Mouse (Mus musculus): ENCODE data around the gene Fgr. TPM values are rescaled to one million over a fixed set of nuclear protein-coding genes. Genes with fewer than 3 reads are reported as not detected.
"Not testable (repeated sequence)": the region's sequence is repeated elsewhere in the genome, so short reads cannot be mapped to it uniquely, and the experiment has no call there.

The Fgr gene
- total RNA-seq (2014; rRNA removed) (0.33 and 0.47 TPM in 2 replicates), polyA plus RNA-seq (2015; fragmentation: Nextera tagmentation; extraction: Ambion mirVana) (0.19 TPM in 1 of 2 replicates, not detected in the other)

GRCm38 (mm10) chr4:132973814-132974398 lies at the start of gene Fgr:
Fgr (plus strand) TSS chr4:132974095.
- Histone ChIP-seq H3K4me3 (ENCODE audit: low read depth, low read length) (no peak within 1 kb of the TSS), H3K4me1 (ENCODE audit: insufficient read depth, low read length) (peaks cover 9% of the 10 kb centered on the region; the same call in 1 of the 2 replicates), H3K27me3 (ENCODE audit: insufficient read depth, low read length) (0 out of 2 replicates have a peak, but pooled peaks cover 3% of the 10 kb centered on the region), H3K36me3 (ENCODE audit: insufficient read depth, low read length) (no peaks in the 10 kb centered on the region), H3K9ac (replicated peaks; ENCODE audit: low read length, poor library complexity, severe bottlenecking) (0 out of 2 replicates have a peak within 1 kb of the TSS, but pooled peaks have one; percentile 24), H3K4me2 (ENCODE audit: low read depth, low read length, poor library complexity, severe bottlenecking) (peak within 1 kb of the TSS; percentile 24; the same call in 1 of the 2 replicates), H3K9me3 (ENCODE audit: low read length) (no peaks in the 10 kb centered on the region), H3K27ac (ENCODE audit: low read depth, low read length) (no peak within 1 kb of the TSS; the same call in 1 of the 2 replicates)
- no peak for TF ChIP-seq CTCF (IDR thresholded peaks at IDR 0.05)
- 12% methylated on average over 20 of the region's 21 CpGs for WGBS
- ATAC-seq (ENCODE audit: low FRiP score): no peak
- no peak for DNase-seq (ENCODE audit: low spot score)

GRCm38 (mm10) chr4:132926520-132926919 lies 47.4 kb upstream of the Fgr start:
- not testable (repeated sequence) for H3K4me2 ChIP-seq (ENCODE audit: low read depth, low read length, poor library complexity, severe bottlenecking); H3K4me1 ChIP-seq (ENCODE audit: insufficient read depth, low read length); DNase-seq (ENCODE audit: low spot score); H3K9me3 ChIP-seq (ENCODE audit: low read length); H3K27me3 ChIP-seq (ENCODE audit: insufficient read depth, low read length); H3K27ac ChIP-seq (ENCODE audit: low read depth, low read length); H3K36me3 ChIP-seq (ENCODE audit: insufficient read depth, low read length); H3K9ac ChIP-seq (replicated peaks; ENCODE audit: low read length, poor library complexity, severe bottlenecking); ATAC-seq (ENCODE audit: low FRiP score); H3K4me3 ChIP-seq (ENCODE audit: low read depth, low read length)
- 69% methylated on average over 2 of the region's 2 CpGs for WGBS

- no peak overlapping the region for H3K4me3 ChIP-seq (ENCODE audit: low read depth, low read length)
- no peaks in the 10 kb centered on the region for H3K36me3 ChIP-seq (ENCODE audit: insufficient read depth, low read length)
- no peak overlapping the region for H3K27ac ChIP-seq (ENCODE audit: low read depth, low read length)
- no peak overlapping the region for H3K4me2 ChIP-seq (ENCODE audit: low read depth, low read length, poor library complexity, severe bottlenecking)
- 5% methylated on average over 8 of the region's 8 CpGs for WGBS
- no peak overlapping the region for H3K9ac ChIP-seq (replicated peaks; ENCODE audit: low read length, poor library complexity, severe bottlenecking)
- peak; percentile 73 for TF ChIP-seq CTCF (IDR thresholded peaks at IDR 0.05)
- no peak for ATAC-seq (ENCODE audit: low FRiP score)
- H3K27me3 ChIP-seq (ENCODE audit: insufficient read depth, low read length): no peaks in the 10 kb centered on the region
- DNase-seq (ENCODE audit: low spot score): peak; percentile 60
- 0 out of 2 replicates have a peak, but pooled peaks cover 8% of the 10 kb centered on the region for H3K4me1 ChIP-seq (ENCODE audit: insufficient read depth, low read length)
- H3K9me3 ChIP-seq (ENCODE audit: low read length): no peaks in the 10 kb centered on the region
Observed at GRCm38 (mm10) chr4:132930784-132931183, 43.1 kb upstream of the Fgr start.

- DNase-seq (ENCODE audit: low spot score) (no peak), ATAC-seq (ENCODE audit: low FRiP score) (no peak)
- Histone ChIP-seq H3K4me3 (ENCODE audit: low read depth, low read length) (no peak overlapping the region), H3K9me3 (ENCODE audit: low read length) (no peaks in the 10 kb centered on the region), H3K4me2 (ENCODE audit: low read depth, low read length, poor library complexity, severe bottlenecking) (no peak overlapping the region), H3K4me1 (ENCODE audit: insufficient read depth, low read length) (0 out of 2 replicates have a peak, but pooled peaks cover 8% of the 10 kb centered on the region), H3K9ac (replicated peaks; ENCODE audit: low read length, poor library complexity, severe bottlenecking) (no peak overlapping the region), H3K36me3 (ENCODE audit: insufficient read depth, low read length) (no peaks in the 10 kb centered on the region), H3K27me3 (ENCODE audit: insufficient read depth, low read length) (no peaks in the 10 kb centered on the region), H3K27ac (ENCODE audit: low read depth, low read length) (no peak overlapping the region)
- WGBS: 83% methylated on average over 4 of the region's 4 CpGs
- TF ChIP-seq CTCF (IDR thresholded peaks at IDR 0.05): no peak
Observed at GRCm38 (mm10) chr4:132932752-132933404, 41.0 kb upstream of the Fgr start.

- WGBS: 12% methylated on average over 7 of the region's 7 CpGs
- H3K27ac ChIP-seq (ENCODE audit: low read depth, low read length): peak overlapping the region; percentile 43; the same call in 1 of the 2 replicates
Observed at GRCm38 (mm10) chr4:132934639-132935038, 39.3 kb upstream of the Fgr start.

More at GRCm38 (mm10) chr4:132934639-132935038, 39.3 kb upstream of the Fgr start:
- ATAC-seq (ENCODE audit: low FRiP score) (no peak), DNase-seq (ENCODE audit: low spot score) (no peak)
- no peak for TF ChIP-seq CTCF (IDR thresholded peaks at IDR 0.05)
- Histone ChIP-seq H3K9me3 (ENCODE audit: low read length) (no peaks in the 10 kb centered on the region), H3K9ac (replicated peaks; ENCODE audit: low read length, poor library complexity, severe bottlenecking) (no peak overlapping the region), H3K4me3 (ENCODE audit: low read depth, low read length) (no peak overlapping the region), H3K36me3 (ENCODE audit: insufficient read depth, low read length) (no peaks in the 10 kb centered on the region), H3K4me2 (ENCODE audit: low read depth, low read length, poor library complexity, severe bottlenecking) (no peak overlapping the region), H3K4me1 (ENCODE audit: insufficient read depth, low read length) (0 out of 2 replicates have a peak, but pooled peaks cover 8% of the 10 kb centered on the region), H3K27me3 (ENCODE audit: insufficient read depth, low read length) (no peaks in the 10 kb centered on the region)

Data from midbrain, postnatal 0 days (tissue).